Mouse (Mus musculus) intestine, postnatal 0 days (tissue): ENCODE results near the gene Zfp637. TPM values are rescaled to one million over a fixed set of nuclear protein-coding genes. Genes with fewer than 3 reads are reported as not detected.

Source experiments
- ATAC-seq: fragments of 200-750 bp; cut with Nextera tagmentation; 2 replicates; pipeline ENCODE4 v1.8.0; 2017; ENCODE audit warnings: mild to moderate bottlenecking, moderate TSS enrichment, moderate library complexity
- H3K27ac ChIP-seq: fragments of 300-500 bp; sonication (generic); 2 replicates; pipeline ENCODE4 v1.5.1; 2014; ENCODE audit warnings: mild to moderate bottlenecking, low read depth, low read length, moderate library complexity
- H3K27me3 ChIP-seq: fragments of 300-500 bp; sonication (generic); replicated peaks from 2 replicates; pipeline ENCODE4 v1.6.1; 2014; ENCODE audit warnings: low read length, mixed read lengths; ENCODE audit not compliant: control insufficient read depth, insufficient read depth
- H3K36me3 ChIP-seq: fragments of 300-500 bp; sonication (generic); 2 replicates; pipeline ENCODE4 v1.6.1; 2014; ENCODE audit warnings: mild to moderate bottlenecking, moderate library complexity; ENCODE audit not compliant: control insufficient read depth, insufficient read depth
- H3K4me1 ChIP-seq: fragments of 300-500 bp; sonication (generic); replicated peaks from 2 replicates; pipeline ENCODE4 v1.6.1; 2014; ENCODE audit warnings: antibody characterized with exemption, low read length, mixed read lengths; ENCODE audit not compliant: control insufficient read depth, insufficient read depth
- H3K4me2 ChIP-seq: fragments of 300-500 bp; sonication (generic); replicated peaks from 2 replicates; pipeline ENCODE4 v1.6.1; 2014; ENCODE audit warnings: low read depth, mild to moderate bottlenecking, moderate library complexity
- H3K4me3 ChIP-seq: fragments of 300-500 bp; sonication (generic); 2 replicates; pipeline ENCODE4 v1.5.1; 2014; ENCODE audit warnings: low read depth, low read length
- H3K9ac ChIP-seq: fragments of 300-500 bp; sonication (generic); 2 replicates; pipeline ENCODE4 v1.6.1; 2014; ENCODE audit warnings: mild to moderate bottlenecking, low read depth, low read length
- H3K9me3 ChIP-seq: fragments of 300-500 bp; sonication (generic); 2 replicates; pipeline ENCODE4 v1.6.1; 2016; ENCODE audit warnings: mixed run types; ENCODE audit not compliant: control insufficient read depth
- CTCF ChIP-seq: sonication (generic); IDR thresholded peaks from 2 replicates; pipeline ENCODE4 v1.5.1; 2016; ENCODE audit warnings: low read depth, mild to moderate bottlenecking, control low read depth, antibody characterized with exemption, moderate library complexity
- WGBS: fragments of 180-500 bp; shearing (Covaris S2); extraction: QIAGEN DNeasy Blood & Tissue Kit; methylation state at CpG from one replicate; pipeline ENCODE4 v1.1.7; 2014; 5-methylcytosine and 5-hydroxymethylcytosine counted together
- polyA plus RNA-seq: library from polyadenylated mRNA; unstranded; fragments of >200 nt; fragmentation: Nextera tagmentation; extraction: Ambion mirVana; gene quantifications from 2 replicates; pipeline ENCODE4 v1.2.1, GENCODE M21; 2015

Gene Zfp637
- polyA plus RNA-seq, 1 experiment from 2014 or later = 46.1 TPM

GRCm38 (mm10) chr6:117885943-117886342, 45.0 kb downstream of the Zfp637 start:
- Histone ChIP-seq H3K36me3 (no peaks in the 10 kb centered on the region), H3K4me3 (no peak overlapping the region), H3K9me3 (no peaks in the 10 kb centered on the region), H3K9ac (no peak overlapping the region), H3K27ac (no peak overlapping the region), H3K27me3 (no peaks in the 10 kb centered on the region), H3K4me1 (0 out of 2 replicates have a peak, but pooled peaks cover under 1% of the 10 kb centered on the region), H3K4me2 (no peak overlapping the region)
- 85% methylated on average over 2 of the region's 2 CpGs for WGBS
- ATAC-seq = no peak
- TF ChIP-seq CTCF = no peak

- no peak for ATAC-seq
Measured at GRCm38 (mm10) chr6:117888032-117888431, 47.1 kb downstream of the Zfp637 start.

GRCm38 (mm10) chr6:117888642-117889096, 47.7 kb downstream of the Zfp637 start:
- Histone ChIP-seq H3K4me3 (no peak overlapping the region), H3K9ac (no peak overlapping the region), H3K27ac (no peak overlapping the region), H3K4me1 (no peaks in the 10 kb centered on the region), H3K27me3 (no peaks in the 10 kb centered on the region), H3K36me3 (no peaks in the 10 kb centered on the region), H3K9me3 (no peaks in the 10 kb centered on the region), H3K4me2 (no peak overlapping the region)
- 67% methylated on average over 2 of the region's 2 CpGs for WGBS
- no peak for TF ChIP-seq CTCF
- no peak for ATAC-seq

More at GRCm38 (mm10) chr6:117888032-117888431, 47.1 kb downstream of the Zfp637 start:
- Histone ChIP-seq H3K27ac (no peak overlapping the region), H3K36me3 (no peaks in the 10 kb centered on the region), H3K4me3 (no peak overlapping the region), H3K27me3 (no peaks in the 10 kb centered on the region), H3K4me2 (no peak overlapping the region), H3K9ac (no peak overlapping the region), H3K9me3 (no peaks in the 10 kb centered on the region), H3K4me1 (no peaks in the 10 kb centered on the region)
- 45% methylated on average over 1 of the region's 1 CpGs for WGBS
- no peak for TF ChIP-seq CTCF

- 87% methylated on average over 6 of the region's 6 CpGs for WGBS
- no peak overlapping the region for H3K4me2 ChIP-seq
- no peak for TF ChIP-seq CTCF
- no peak overlapping the region for H3K4me3 ChIP-seq
- H3K27me3 ChIP-seq = no peaks in the 10 kb centered on the region
- H3K9me3 ChIP-seq = no peaks in the 10 kb centered on the region
- no peaks in the 10 kb centered on the region for H3K4me1 ChIP-seq
- H3K27ac ChIP-seq = no peak overlapping the region
- ATAC-seq = no peak
- no peaks in the 10 kb centered on the region for H3K36me3 ChIP-seq
- H3K9ac ChIP-seq = no peak overlapping the region
Measured at GRCm38 (mm10) chr6:117890257-117890656, 49.3 kb downstream of the Zfp637 start.

- H3K9ac ChIP-seq = no peak overlapping the region
- no peaks in the 10 kb centered on the region for H3K9me3 ChIP-seq
- H3K4me2 ChIP-seq = peak overlapping the region; percentile 25
- H3K4me1 ChIP-seq = no peaks in the 10 kb centered on the region
- ATAC-seq = peak; percentile 73
- H3K4me3 ChIP-seq = no peak overlapping the region
- 37% methylated on average over 14 of the region's 14 CpGs for WGBS
- TF ChIP-seq CTCF = no peak
- H3K36me3 ChIP-seq = no peaks in the 10 kb centered on the region
- H3K27me3 ChIP-seq = no peaks in the 10 kb centered on the region
- no peak overlapping the region for H3K27ac ChIP-seq
Measured at GRCm38 (mm10) chr6:117891369-117892160, 50.6 kb downstream of the Zfp637 start.

GRCm38 (mm10) chr6:117892386-117892785, 51.4 kb downstream of the Zfp637 start:
- TF ChIP-seq CTCF = no peak
- Histone ChIP-seq H3K9ac (no peak overlapping the region), H3K4me1 (no peaks in the 10 kb centered on the region), H3K36me3 (no peaks in the 10 kb centered on the region), H3K4me2 (no peak overlapping the region), H3K27ac (no peak overlapping the region), H3K4me3 (no peak overlapping the region), H3K9me3 (no peaks in the 10 kb centered on the region), H3K27me3 (no peaks in the 10 kb centered on the region)
- 68% methylated on average over 3 of the region's 3 CpGs for WGBS
- ATAC-seq = no peak
